Mouse (Mus musculus) lung, postnatal 0 days (tissue): ENCODE results near the gene Il13. TPM values are rescaled to one million over a fixed set of nuclear protein-coding genes. Genes with fewer than 3 reads are reported as not detected.

Experiments used
- ATAC-seq: fragments of 200-750 bp; cut with Nextera tagmentation; 2 replicates; pipeline ENCODE4 v1.8.0; 2017; ENCODE audit warnings: moderate library complexity
- DNase-seq: peaks from one replicate; pipeline ENCODE4 v3.0.0-alpha.2; 2016; ENCODE audit warnings: low spot score
- H3K27ac ChIP-seq: fragments of 300-500 bp; sonication (generic); 2 replicates; pipeline ENCODE4 v1.5.1; 2014; ENCODE audit warnings: antibody characterized with exemption, mild to moderate bottlenecking, low read length, mixed read lengths
- H3K27me3 ChIP-seq: fragments of 300-500 bp; sonication (generic); replicated peaks from 2 replicates; pipeline ENCODE4 v1.6.1; 2014; ENCODE audit warnings: low read length, mixed read lengths; ENCODE audit not compliant: insufficient read depth
- H3K36me3 ChIP-seq: fragments of 300-500 bp; sonication (generic); 2 replicates; pipeline ENCODE4 v1.6.1; 2014; ENCODE audit warnings: low read length, mixed read lengths; ENCODE audit not compliant: insufficient read depth
- H3K4me1 ChIP-seq: fragments of 300-500 bp; sonication (generic); 2 replicates; pipeline ENCODE4 v1.6.1; 2014; ENCODE audit warnings: antibody characterized with exemption, low read depth, low read length, mixed read lengths; ENCODE audit not compliant: insufficient read depth
- H3K4me2 ChIP-seq: fragments of 300-500 bp; sonication (generic); replicated peaks from 2 replicates; pipeline ENCODE4 v1.6.1; 2014; ENCODE audit warnings: low read depth, mild to moderate bottlenecking, low read length, moderate library complexity, mixed read lengths
- H3K4me3 ChIP-seq: fragments of 300-500 bp; sonication (generic); 2 replicates; pipeline ENCODE4 v1.5.1; 2014; ENCODE audit warnings: low read depth, low read length
- H3K9ac ChIP-seq: fragments of 300-500 bp; sonication (generic); replicated peaks from 2 replicates; pipeline ENCODE4 v1.6.1; 2014; ENCODE audit warnings: low read depth, mild to moderate bottlenecking
- H3K9me3 ChIP-seq: fragments of 300-500 bp; sonication (generic); 2 replicates; pipeline ENCODE4 v1.6.1; 2016; ENCODE audit warnings: low read length, mixed read lengths
- CTCF ChIP-seq: IDR thresholded peaks from 2 replicates; pipeline ENCODE4 v1.5.1; 2016; ENCODE audit warnings: antibody characterized with exemption, mild to moderate bottlenecking
- EP300 ChIP-seq: IDR thresholded peaks from 2 replicates; pipeline ENCODE4 v1.6.1; 2016; ENCODE audit warnings: antibody characterized with exemption, mild to moderate bottlenecking, control low read depth
- WGBS: fragments of 180-500 bp; shearing (Covaris S2); extraction: QIAGEN DNeasy Blood & Tissue Kit; methylation state at CpG from one replicate; pipeline ENCODE4 v1.1.7; 2014; 5-methylcytosine and 5-hydroxymethylcytosine counted together
- polyA plus RNA-seq: library from polyadenylated mRNA; unstranded; fragments of >200 nt; fragmentation: Nextera tagmentation; extraction: Ambion mirVana; gene quantifications from 2 replicates; pipeline ENCODE4 v1.2.1, GENCODE M21; 2015

The Il13 gene
- polyA plus RNA-seq, 1 experiment from 2014 or later: not detected

DNA sequence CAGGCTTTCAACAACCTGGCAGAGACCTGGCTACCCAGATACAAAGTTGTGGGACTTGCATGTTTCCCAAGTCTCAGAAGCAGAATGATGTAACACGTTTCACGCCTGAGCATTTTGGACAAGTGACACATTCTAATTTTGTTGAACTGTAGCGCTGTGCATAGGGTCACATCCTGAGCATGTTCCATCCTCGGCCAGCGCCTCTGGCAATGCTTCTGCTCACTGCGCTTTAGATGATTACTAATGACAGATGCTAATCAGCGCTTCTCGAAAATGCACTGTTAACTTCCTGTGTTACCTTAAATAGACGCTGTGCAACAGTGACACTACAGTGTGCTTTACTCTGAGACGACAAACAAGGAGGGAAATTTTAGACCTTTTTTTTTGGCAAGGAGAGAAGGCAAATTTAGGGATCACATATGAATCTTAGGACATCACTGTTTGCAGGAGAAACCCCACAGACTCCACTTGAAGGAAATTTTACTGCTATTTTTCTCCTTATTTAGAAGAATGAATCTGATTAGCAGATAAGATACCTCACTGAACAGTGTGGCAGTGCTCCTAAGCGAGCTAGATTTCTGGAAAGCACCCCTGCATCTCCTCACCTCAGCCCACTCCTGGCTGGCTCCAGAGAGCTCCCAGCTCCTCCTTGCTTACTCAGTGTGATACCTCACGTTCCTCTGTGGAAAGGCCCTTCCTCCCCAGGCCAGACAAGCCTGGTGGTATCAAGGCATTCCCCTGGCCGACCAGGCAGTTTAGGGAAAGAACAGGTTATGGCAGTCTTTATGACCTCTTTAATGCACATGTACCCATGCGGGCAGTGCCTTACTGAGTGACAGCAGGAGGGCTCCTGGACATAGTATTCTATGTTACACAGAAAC is 28.5 kb upstream of the Il13 start:
- H3K9me3 ChIP-seq: no peaks in the 10 kb centered on the region
- no peak overlapping the region for H3K27ac ChIP-seq
- no peak overlapping the region for H3K9ac ChIP-seq
- H3K4me3 ChIP-seq: no peak overlapping the region
- no peaks in the 10 kb centered on the region for H3K4me1 ChIP-seq
- peaks cover 18% of the 10 kb centered on the region; the same call in 1 of the 2 replicates for H3K36me3 ChIP-seq
- TF ChIP-seq CTCF (no peak), EP300 (no peak)
- 0 out of 2 replicates have a peak, but pooled peaks have one; percentile 5 for ATAC-seq
- no peaks in the 10 kb centered on the region for H3K27me3 ChIP-seq
- WGBS: 60% methylated on average over 14 of the region's 14 CpGs
- DNase-seq: peak; percentile 14
- no peak overlapping the region for H3K4me2 ChIP-seq

GRCm38 (mm10) chr11:53657828-53658227 is 23.3 kb upstream of the Il13 start:
- Histone ChIP-seq H3K9me3 (no peaks in the 10 kb centered on the region), H3K27me3 (no peaks in the 10 kb centered on the region), H3K4me2 (no peak overlapping the region), H3K36me3 (peaks cover 10% of the 10 kb centered on the region; the same call in 1 of the 2 replicates), H3K4me3 (no peak overlapping the region), H3K27ac (no peak overlapping the region), H3K4me1 (no peaks in the 10 kb centered on the region), H3K9ac (no peak overlapping the region)
- 85% methylated on average over 6 of the region's 6 CpGs for WGBS
- DNase-seq (no peak), ATAC-seq (no peak)
- no peak for TF ChIP-seq CTCF
- TF ChIP-seq EP300: no peak

- TF ChIP-seq EP300: no peak
- no peak for TF ChIP-seq CTCF
- Histone ChIP-seq H3K27ac (no peak overlapping the region), H3K36me3 (peaks cover 10% of the 10 kb centered on the region; the same call in 1 of the 2 replicates), H3K4me3 (no peak overlapping the region), H3K9me3 (no peaks in the 10 kb centered on the region), H3K4me2 (no peak overlapping the region), H3K9ac (no peak overlapping the region), H3K27me3 (no peaks in the 10 kb centered on the region), H3K4me1 (no peaks in the 10 kb centered on the region)
- ATAC-seq (no peak), DNase-seq (no peak)
- WGBS: 85% methylated on average over 8 of the region's 8 CpGs
Measured at GRCm38 (mm10) chr11:53657381-53657780, 22.9 kb upstream of the Il13 start.

DNA sequence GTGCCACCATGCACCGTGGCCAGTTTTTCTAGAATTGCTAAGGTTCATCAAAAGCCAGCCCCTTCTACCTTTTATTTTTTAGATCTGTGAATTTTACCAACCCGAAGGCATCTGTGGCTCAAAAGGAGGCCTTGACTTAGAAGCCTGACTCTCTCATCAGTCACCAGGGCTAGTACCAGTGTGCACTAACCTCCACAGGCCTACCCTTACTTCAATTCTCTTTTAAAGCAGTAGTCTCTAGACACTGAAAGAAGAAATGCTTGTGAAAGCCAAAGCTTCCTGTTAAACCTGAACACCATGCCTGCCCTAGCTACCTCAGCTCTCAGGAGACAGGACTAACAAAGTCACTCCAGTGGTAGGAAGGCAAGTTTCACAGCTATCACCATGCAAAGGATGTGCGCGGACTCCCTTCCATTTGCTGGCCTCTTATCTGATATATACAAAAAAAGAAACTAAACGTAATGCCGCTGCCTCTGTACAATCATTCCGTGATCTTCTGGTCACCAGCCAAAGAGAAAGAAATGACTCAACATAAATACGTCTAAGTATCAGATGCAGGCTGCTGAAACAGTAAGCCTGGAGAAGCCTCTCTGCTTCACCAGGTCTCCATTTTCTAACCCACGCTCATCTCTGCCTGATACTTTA is 22.2 kb upstream of the Il13 start:
- no peak overlapping the region for H3K9ac ChIP-seq
- H3K4me3 ChIP-seq: no peak overlapping the region
- TF ChIP-seq CTCF (no peak), EP300 (no peak)
- 64% methylated on average over 9 of the region's 9 CpGs for WGBS
- DNase-seq (peak; percentile 5), ATAC-seq (no peak)
- H3K4me1 ChIP-seq: no peaks in the 10 kb centered on the region
- H3K36me3 ChIP-seq: peaks cover 13% of the 10 kb centered on the region; the same call in 1 of the 2 replicates
- H3K4me2 ChIP-seq: no peak overlapping the region
- H3K27me3 ChIP-seq: no peaks in the 10 kb centered on the region
- H3K9me3 ChIP-seq: no peaks in the 10 kb centered on the region
- no peak overlapping the region for H3K27ac ChIP-seq

GRCm38 (mm10) chr11:53655043-53655442 is 20.5 kb upstream of the Il13 start:
- H3K9me3 ChIP-seq: no peaks in the 10 kb centered on the region
- no peak overlapping the region for H3K4me2 ChIP-seq
- no peak overlapping the region for H3K4me3 ChIP-seq
- H3K27me3 ChIP-seq: no peaks in the 10 kb centered on the region
- 69% methylated on average over 5 of the region's 5 CpGs for WGBS
- DNase-seq (no peak), ATAC-seq (no peak)
- no peak overlapping the region for H3K27ac ChIP-seq
- H3K9ac ChIP-seq: no peak overlapping the region
- TF ChIP-seq EP300 (no peak), CTCF (no peak)
- H3K4me1 ChIP-seq: no peaks in the 10 kb centered on the region
- H3K36me3 ChIP-seq: peaks cover 17% of the 10 kb centered on the region; the same call in 1 of the 2 replicates

DNA sequence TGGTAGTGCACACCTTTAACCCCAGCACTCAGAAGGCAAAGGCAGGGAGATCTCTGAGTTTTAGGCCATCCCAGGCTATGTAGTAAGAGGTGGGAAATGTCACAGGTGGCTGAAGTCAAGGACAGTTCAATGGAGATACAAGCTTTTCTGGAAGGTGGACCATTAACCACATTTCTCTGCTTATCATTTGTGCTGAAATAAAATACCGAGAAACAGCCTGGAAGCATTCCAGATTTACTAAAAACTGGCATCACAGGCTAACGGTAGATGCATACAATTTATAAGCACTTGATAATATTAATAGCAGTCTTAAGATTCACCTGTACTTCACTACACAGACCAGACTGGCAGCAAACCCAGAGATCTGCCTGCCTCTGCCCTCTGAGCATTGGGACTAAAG is 17.9 kb upstream of the Il13 start:
- Histone ChIP-seq H3K4me2 (no peak overlapping the region), H3K4me1 (no peaks in the 10 kb centered on the region), H3K36me3 (peaks cover 23% of the 10 kb centered on the region; the same call in 1 of the 2 replicates), H3K9ac (no peak overlapping the region), H3K27ac (no peak overlapping the region), H3K4me3 (no peak overlapping the region), H3K9me3 (no peaks in the 10 kb centered on the region), H3K27me3 (no peaks in the 10 kb centered on the region)
- 90% methylated on average over 2 of the region's 2 CpGs for WGBS
- DNase-seq (no peak), ATAC-seq (no peak)
- TF ChIP-seq CTCF (no peak), EP300 (no peak)
